Mouse (Mus musculus) liver, embryonic 14.5 days (tissue): Measurements from ENCODE around the gene Gstz1. TPM values are rescaled to one million over a fixed set of nuclear protein-coding genes. Genes with fewer than 3 reads are reported as not detected.

Source experiments
- ATAC-seq: fragments of 200-750 bp; cut with Nextera tagmentation; 2 replicates; pipeline ENCODE4 v1.8.0; 2017; ENCODE audit warnings: moderate number of reproducible peaks, mild to moderate bottlenecking, moderate library complexity; ENCODE audit not compliant: insufficient read depth
- DNase-seq, 3 experiments: peaks; one replicate each; pipeline ENCODE4 v3.0.0-alpha.2; 2012 to 2013; ENCODE audit warnings: low read depth in 3 of 3, low spot score in 3 of 3
- H3K27ac ChIP-seq: fragments of 300-500 bp; sonication (generic); 2 replicates; pipeline ENCODE4 v1.5.1; 2014; ENCODE audit warnings: moderate library complexity, mild to moderate bottlenecking, control low read depth, inconsistent platforms
- H3K27me3 ChIP-seq: fragments of 300-500 bp; sonication (generic); 2 replicates; pipeline ENCODE4 v1.6.1; 2014; ENCODE audit warnings: mild to moderate bottlenecking, low read length, moderate library complexity; ENCODE audit not compliant: control insufficient read depth, insufficient read depth
- H3K36me3 ChIP-seq: fragments of 300-500 bp; sonication (generic); replicated peaks from 2 replicates; pipeline ENCODE4 v1.6.1; 2014; ENCODE audit warnings: low read depth; ENCODE audit not compliant: control insufficient read depth, insufficient read depth
- H3K4me1 ChIP-seq, 2 experiments: fragments of 200-500 bp in 1 of 2; fragments of 300-500 bp in 1 of 2; sonication (generic) in 1 of 2; replicated peaks; 2 replicates each; pipeline ENCODE4 v1.6.1; 2012 to 2014; ENCODE audit warnings: antibody characterized with exemption in 1 of 2, inconsistent platforms in 1 of 2, low read length in 1 of 2; ENCODE audit not compliant: control insufficient read depth in 2 of 2, insufficient read depth in 2 of 2
- H3K4me2 ChIP-seq: fragments of 300-500 bp; sonication (generic); 2 replicates; pipeline ENCODE4 v1.6.1; 2014; ENCODE audit warnings: low read depth, mild to moderate bottlenecking, control low read depth, moderate library complexity
- H3K4me3 ChIP-seq, 2 experiments: fragments of 200-500 bp in 1 of 2; fragments of 300-500 bp in 1 of 2; sonication (generic) in 1 of 2; 2 replicates each; pipeline ENCODE4 v1.5.1; 2012 to 2014; ENCODE audit warnings: low read depth in 2 of 2, low read length in 2 of 2, mild to moderate bottlenecking in 2 of 2, control low read depth in 1 of 2, inconsistent platforms in 1 of 2, moderate library complexity in 1 of 2; ENCODE audit not compliant: insufficient read depth in 1 of 2
- H3K9ac ChIP-seq: fragments of 300-500 bp; sonication (generic); replicated peaks from 2 replicates; pipeline ENCODE4 v1.6.1; 2014; ENCODE audit warnings: mild to moderate bottlenecking, control low read depth, moderate library complexity
- H3K9me3 ChIP-seq: fragments of 300-500 bp; sonication (generic); 2 replicates; pipeline ENCODE4 v1.6.1; 2016; ENCODE audit warnings: low read length, mixed read lengths; ENCODE audit not compliant: control insufficient read depth
- CTCF ChIP-seq: IDR thresholded peaks from 2 replicates; pipeline ENCODE4 v1.5.1; 2016; ENCODE audit warnings: antibody characterized with exemption, low read depth, control low read depth
- EP300 ChIP-seq: IDR thresholded peaks from 2 replicates; pipeline ENCODE4 v1.6.1; 2016; ENCODE audit warnings: antibody characterized with exemption, low read depth
- WGBS: fragments of 180-500 bp; shearing (Covaris S2); extraction: QIAGEN DNeasy Blood & Tissue Kit; methylation state at CpG from one replicate; pipeline ENCODE4 v1.1.7; 2014; ENCODE audit not compliant: insufficient replicate concordance; 5-methylcytosine and 5-hydroxymethylcytosine counted together
- polyA plus RNA-seq, 2 experiments: library from polyadenylated mRNA; depleted of rRNA in 1 of 2; stranded (reverse) in 1 of 2; unstranded in 1 of 2; fragments of >200 nt; fragmentation: Nextera tagmentation in 1 of 2; extraction: Ambion mirVana in 1 of 2; gene quantifications; 2 replicates each; pipeline versions ENCODE4 v1.2.1 to v1.2.3; 2012 to 2014

Gene Gstz1
- polyA plus RNA-seq, 2 experiments: 91.0 to 94.8 TPM

DNA sequence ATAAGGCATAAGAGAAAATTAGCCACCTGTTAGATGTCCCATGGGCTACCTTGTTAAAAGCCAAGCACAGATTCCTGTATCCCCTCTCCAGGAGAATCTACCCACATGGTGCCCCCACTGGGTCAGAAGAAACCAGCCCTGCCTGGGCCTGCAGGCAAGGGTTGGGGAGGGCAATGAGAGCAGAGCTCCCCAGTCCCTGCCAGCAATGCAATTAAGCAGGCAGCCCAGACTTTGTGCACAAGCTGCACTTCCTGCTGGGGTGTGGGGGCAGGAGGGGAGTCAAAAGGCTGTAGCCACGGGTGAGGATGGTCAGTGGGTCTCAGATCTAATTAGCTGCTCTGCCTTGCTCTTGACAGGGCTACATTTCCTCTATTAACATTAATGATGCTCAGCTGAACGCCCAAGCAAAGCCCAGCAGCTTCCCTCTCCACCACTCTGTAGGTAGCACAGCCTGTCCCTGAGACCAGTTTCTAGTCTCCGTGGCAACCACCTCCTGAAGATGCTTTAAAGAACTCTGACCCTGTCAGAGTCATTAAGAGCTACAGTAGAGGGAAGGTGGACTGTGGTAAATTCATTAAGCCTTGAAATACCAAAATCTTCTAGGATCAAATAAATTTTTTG lies 39.5 kb upstream of the Gstz1 start:
- DNase-seq (no peak), ATAC-seq (no peak)
- H3K4me2 ChIP-seq: no peak overlapping the region
- H3K9ac ChIP-seq: no peak overlapping the region
- no peak overlapping the region for H3K27ac ChIP-seq
- no peaks in the 10 kb centered on the region for H3K36me3 ChIP-seq
- H3K4me1 ChIP-seq: no peaks in the 10 kb centered on the region
- TF ChIP-seq EP300 (no peak), CTCF (no peak)
- H3K4me3 ChIP-seq: no peak overlapping the region
- H3K9me3 ChIP-seq: no peaks in the 10 kb centered on the region
- peaks cover 1% of the 10 kb centered on the region; the same call in 1 of the 2 replicates for H3K27me3 ChIP-seq
- 31% methylated on average over 3 of the region's 3 CpGs for WGBS

DNA sequence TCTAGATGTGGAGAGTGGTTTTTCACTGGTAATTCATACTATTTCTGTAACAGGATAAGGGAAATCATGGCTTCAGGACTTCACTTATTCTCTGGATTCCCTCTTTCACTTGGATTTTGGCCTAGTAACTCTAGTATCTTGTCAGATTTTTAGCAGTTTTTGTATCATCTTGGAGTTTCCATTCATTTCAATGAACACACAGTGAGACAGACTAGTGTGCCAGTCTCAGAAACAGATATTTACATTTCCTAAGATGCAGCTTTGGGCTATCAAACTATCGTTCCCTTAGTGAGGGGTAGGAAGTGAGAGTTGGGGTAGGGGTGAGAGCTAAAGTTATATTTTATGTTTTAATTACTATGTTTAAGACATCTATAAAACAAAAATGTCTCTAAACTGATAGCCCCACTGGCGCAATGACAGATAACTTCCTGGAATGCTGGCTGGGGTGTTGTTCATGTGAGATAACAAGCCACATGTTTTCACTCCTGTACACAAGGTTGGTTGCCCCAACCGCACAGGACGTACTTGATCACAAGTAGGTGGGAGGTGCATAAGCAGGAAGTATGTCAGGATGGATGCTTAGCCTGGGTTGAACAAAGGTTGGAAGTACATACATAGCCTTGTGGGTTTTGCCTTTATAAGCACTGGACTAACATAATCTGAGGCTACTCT lies 24.9 kb upstream of the Gstz1 start:
- peak; percentile 57 for TF ChIP-seq EP300
- no peak for TF ChIP-seq CTCF
- Histone ChIP-seq H3K36me3 (no peaks in the 10 kb centered on the region), H3K4me3 (no peak overlapping the region), H3K4me1 (peaks cover 6 to 7% of the 10 kb centered on the region in 2 experiments), H3K9ac (no peak overlapping the region), H3K27me3 (no peaks in the 10 kb centered on the region), H3K27ac (no peak overlapping the region; the same call in 1 of the 2 replicates), H3K4me2 (no peak overlapping the region), H3K9me3 (no peaks in the 10 kb centered on the region)
- ATAC-seq (peak; percentile 93), DNase-seq (peak; percentile 52 to 60 (median 59))
- WGBS: 32% methylated on average over 4 of the region's 4 CpGs

DNA sequence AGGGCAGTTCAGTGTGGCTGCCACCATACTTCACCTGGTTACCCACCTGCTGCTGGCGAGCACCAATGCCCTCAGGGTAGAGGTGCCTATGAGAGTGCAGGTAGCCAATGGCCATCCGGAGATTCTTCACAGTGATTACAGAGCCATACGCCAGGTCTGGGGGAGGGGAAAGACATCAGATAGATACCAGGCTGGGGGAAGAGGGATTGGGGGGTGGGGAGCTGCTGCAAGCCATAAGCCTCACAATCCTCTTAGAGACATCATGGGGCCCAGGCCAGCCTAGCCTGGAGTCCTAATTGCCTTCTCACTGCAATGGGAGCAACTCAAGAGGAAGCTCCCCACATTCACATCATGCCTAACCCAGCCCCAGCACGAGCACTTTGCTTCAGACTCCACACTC lies 19.7 kb upstream of the Gstz1 start:
- TF ChIP-seq CTCF (no peak), EP300 (no peak)
- WGBS: 59% methylated on average over 4 of the region's 4 CpGs
- Histone ChIP-seq H3K36me3 (no peaks in the 10 kb centered on the region), H3K27ac (no peak overlapping the region), H3K9me3 (no peaks in the 10 kb centered on the region), H3K4me3 (no peak overlapping the region), H3K4me1 (peaks cover 3 to 6% of the 10 kb centered on the region in 2 experiments), H3K9ac (no peak overlapping the region), H3K4me2 (no peak overlapping the region), H3K27me3 (no peaks in the 10 kb centered on the region)
- DNase-seq (no peak), ATAC-seq (no peak)

GRCm38 (mm10) chr12:87130224-87130623 lies 16.7 kb upstream of the Gstz1 start:
- Histone ChIP-seq H3K27me3 (no peaks in the 10 kb centered on the region), H3K27ac (no peak overlapping the region), H3K36me3 (no peaks in the 10 kb centered on the region), H3K4me3 (no peak overlapping the region), H3K9me3 (no peaks in the 10 kb centered on the region), H3K9ac (no peak overlapping the region), H3K4me2 (no peak overlapping the region), H3K4me1 (peaks cover 0 to 5% of the 10 kb centered on the region in 2 experiments; a peak in 1 of 4 replicates)
- TF ChIP-seq CTCF: no peak
- TF ChIP-seq EP300: no peak
- ATAC-seq (no peak), DNase-seq (no peak)
- 62% methylated on average over 4 of the region's 4 CpGs for WGBS

- DNase-seq: no peak
- H3K4me3 ChIP-seq: no peak overlapping the region
- 76% methylated on average over 2 of the region's 2 CpGs for WGBS
Observed at GRCm38 (mm10) chr12:87131181-87131580, 15.8 kb upstream of the Gstz1 start.

More at GRCm38 (mm10) chr12:87131181-87131580, 15.8 kb upstream of the Gstz1 start:
- Histone ChIP-seq H3K9ac (no peak overlapping the region), H3K27me3 (no peaks in the 10 kb centered on the region), H3K4me1 (peaks cover 0 to 5% of the 10 kb centered on the region in 2 experiments; a peak in 1 of 4 replicates), H3K36me3 (no peaks in the 10 kb centered on the region), H3K4me2 (no peak overlapping the region), H3K9me3 (no peaks in the 10 kb centered on the region), H3K27ac (no peak overlapping the region)
- ATAC-seq: no peak
- TF ChIP-seq CTCF (no peak), EP300 (no peak)
